Mouse (Mus musculus): ENCODE results near the gene Efemp2.
"Not testable (repeated sequence)": the region's sequence is repeated elsewhere in the genome, so short reads cannot be mapped to it uniquely, and the experiment has no call there.

Efemp2 gene

DNA sequence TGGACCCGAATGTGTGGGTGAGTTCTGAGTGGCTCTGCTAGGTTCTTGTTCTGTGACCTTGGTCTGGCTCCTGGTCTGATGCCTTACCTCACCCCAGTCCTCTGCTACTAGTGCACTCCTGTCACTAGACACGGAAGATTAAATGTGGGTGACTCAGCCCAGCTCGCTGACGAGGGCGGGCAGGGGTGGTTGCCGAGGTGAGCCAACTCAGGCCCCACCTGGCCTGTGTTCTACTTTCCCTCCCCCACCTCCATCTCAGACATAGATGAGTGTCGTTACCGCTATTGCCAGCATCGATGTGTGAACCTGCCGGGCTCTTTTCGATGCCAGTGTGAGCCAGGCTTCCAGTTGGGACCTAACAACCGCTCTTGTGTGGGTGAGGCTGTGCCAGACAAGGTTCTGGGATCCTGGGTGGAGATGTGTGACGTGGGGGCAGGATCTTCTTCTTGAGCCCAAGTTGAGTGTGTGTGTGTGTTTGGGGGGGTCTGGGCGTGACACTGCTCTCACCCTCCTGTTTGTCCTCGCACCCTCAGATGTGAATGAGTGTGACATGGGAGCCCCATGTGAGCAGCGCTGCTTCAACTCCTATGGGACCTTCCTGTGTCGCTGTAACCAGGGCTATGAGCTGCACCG lies 4.0 kb downstream of the Efemp2 start:
- no peak for DNase-seq (ENCODE audit: low spot score)

DNA sequence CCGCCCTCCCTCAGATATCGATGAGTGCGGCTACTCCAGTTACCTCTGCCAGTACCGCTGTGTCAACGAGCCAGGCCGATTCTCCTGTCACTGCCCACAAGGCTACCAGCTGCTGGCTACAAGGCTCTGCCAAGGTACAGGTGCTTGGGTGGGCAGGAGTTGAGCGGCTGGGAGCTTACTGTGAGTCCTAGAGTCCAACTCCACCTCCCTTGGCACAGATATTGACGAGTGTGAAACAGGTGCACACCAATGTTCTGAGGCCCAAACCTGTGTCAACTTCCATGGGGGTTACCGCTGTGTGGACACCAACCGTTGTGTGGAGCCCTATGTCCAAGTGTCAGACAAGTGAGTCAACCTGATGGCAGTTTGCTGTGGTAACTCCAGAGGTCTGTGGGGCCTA lies 6.3 kb downstream of the Efemp2 start:
- no peak for DNase-seq (ENCODE audit: low spot score)

DNA sequence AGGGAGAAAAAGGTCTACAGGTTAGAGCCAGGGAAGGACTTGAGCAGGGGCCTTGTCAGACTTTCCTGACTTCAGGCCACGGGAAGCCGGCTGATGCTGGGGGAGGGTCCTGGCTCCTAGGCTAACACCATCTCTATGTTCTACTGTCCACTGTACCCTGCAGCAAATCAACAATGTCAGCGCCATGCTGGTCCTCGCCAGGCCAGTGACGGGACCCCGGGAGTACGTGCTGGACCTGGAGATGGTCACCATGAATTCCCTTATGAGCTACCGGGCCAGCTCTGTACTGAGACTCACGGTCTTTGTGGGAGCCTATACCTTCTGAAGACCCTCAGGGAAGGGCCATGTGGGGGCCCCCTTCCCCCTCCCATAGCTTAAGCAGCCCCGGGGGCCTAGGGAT lies 7.6 kb downstream of the Efemp2 start:
- DNase-seq (ENCODE audit: low spot score): no peak

DNA sequence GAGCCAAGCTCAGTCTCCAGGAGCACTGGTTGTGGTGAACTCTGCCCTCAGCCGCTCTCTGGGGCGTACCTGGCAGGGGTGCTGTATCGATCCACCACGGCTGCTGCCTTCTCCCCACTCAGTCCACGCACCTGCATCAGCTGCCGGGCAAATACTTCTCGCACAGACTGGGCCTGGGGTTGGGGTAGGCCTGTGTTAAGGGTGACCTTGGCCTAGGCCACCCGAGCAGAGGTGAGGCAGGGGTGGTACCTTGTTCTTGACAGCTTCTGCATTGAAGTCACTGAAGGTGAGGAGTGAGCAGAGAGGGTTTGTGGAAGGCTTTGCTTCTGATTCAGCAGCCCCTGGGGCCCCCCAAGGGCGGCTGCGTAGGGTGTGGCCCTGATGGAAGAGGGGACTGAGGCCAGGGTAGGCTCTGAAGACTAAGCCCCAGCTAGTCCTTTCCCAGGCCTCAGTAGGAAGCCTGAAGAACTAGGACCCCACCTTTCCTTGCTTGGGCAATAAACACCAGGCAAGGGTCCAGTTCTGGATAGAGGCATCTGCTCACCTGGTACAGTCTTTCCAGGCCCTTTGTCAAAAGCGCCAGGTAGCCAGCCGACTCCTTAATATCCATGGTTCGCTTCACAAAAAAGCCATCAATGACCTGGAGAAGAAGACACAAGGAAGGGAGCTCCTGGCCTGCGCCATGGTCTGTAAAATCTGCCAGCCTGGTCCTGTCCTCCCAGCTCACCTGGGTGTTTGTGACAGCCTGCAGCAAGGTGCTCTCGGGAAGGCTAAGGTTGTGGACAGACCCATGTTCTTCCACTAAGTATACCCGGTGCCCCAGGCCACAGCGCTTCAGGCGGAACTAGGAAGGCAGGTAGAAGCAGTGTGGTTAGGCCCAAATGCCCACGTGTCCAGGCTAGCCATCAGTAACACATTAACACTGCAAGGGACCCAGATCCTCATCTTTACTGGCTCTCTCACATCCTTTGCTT lies 9.9 kb downstream of the Efemp2 start:
- peak; percentile 40 for DNase-seq (ENCODE audit: low spot score)

DNA sequence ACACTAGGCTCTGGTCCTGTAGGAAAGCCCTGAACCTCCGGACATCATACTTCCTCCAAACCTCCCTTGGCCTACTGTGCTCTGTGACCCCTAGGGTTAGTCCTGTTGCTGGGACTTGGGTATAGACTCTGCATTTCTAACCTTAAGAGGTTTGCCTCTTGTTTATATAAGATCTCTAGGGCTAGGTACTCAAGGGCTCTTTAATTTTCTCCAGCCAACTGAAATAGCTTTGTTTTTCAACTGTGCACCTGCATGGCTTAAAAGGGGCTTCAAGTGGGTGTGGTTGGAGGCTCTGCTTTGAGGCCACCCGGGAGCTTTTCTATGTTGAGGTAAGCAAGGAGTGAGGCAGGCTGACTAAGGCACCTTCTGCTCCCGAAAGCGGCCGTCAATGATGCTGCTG lies 10.7 kb downstream of the Efemp2 start:
- no peak for DNase-seq (ENCODE audit: low spot score)

DNA sequence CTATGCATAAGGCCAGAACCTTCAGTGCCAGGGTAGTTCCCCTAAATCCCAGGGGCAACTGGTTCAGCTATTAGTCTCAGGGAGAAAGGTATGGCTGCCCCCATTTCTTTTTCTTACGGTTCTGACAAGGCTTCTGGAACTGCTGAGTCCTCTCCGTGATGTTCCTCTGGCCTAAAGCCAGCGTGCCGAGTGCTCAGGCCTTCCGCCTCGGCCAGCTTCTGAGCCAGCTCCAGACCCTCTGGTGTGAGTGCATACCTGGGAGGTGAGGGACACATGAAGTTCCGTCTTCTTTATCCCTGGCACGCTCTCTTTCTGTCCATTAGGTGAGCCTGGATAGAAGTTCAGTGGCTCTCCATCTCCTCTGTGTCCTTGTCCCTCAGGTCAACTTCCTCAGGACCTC lies 11.6 kb downstream of the Efemp2 start:
- DNase-seq (ENCODE audit: low spot score): no peak

DNA sequence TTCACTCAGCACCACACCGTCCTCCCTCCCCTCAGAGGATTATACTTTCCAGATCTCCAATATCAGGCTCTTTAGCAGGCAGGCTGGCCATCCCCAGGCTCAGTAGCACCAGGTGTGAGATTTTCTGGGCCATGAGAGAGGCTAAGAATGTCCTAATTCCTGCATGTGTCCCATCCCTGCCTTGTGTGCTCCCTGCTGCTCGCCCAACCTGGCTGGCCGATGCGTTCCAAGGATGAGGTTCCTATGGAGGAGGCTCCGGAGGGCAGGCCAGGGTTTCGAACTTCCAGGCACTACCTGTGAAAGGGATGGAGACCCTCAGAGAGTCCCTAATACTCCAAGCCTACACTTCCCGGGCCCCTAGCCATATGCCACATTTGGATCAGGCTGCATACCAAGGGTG lies 12.1 kb downstream of the Efemp2 start:
- DNase-seq (ENCODE audit: low spot score): no peak

DNA sequence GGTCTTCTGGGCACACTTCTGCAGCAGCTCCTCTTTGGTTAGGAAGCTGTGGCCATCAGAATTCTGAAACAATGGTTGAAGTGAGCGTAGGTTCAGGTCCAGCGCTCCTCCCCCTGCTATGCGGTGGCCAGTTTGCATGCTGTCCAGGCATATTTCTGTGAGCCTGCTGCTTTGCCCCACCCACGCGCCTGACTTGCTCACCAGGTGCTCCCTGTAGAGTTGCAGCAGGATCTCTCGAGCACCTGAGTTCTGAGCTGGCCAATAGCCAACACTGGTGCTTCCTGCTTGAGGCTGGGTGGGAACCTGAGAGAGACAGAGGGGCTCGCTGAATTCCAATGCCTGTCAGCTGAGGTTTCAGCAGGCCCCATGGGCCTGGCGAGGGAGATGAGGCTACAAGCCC lies 12.5 kb downstream of the Efemp2 start:
- DNase-seq (ENCODE audit: low spot score): peak; percentile 64

DNA sequence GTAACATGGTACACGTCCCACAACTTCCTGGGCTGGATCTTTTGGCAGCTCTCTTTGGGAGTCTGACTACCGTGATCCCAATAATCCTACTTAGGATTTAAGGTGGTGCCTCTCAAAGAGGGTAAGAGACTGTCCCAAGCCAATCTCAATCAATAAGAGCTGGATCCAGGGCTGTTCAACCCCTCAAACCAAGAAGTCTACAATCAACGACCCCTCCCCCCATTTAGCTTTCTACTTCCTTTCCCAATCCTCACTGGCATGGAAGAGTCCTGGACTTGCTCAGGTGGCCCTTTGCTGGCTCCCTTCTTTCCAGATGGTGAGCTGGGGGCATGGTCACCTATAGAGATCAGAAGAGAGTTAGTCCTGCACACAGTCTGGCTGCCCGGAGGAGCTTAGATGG lies 13.0 kb downstream of the Efemp2 start:
- DNase-seq (ENCODE audit: low spot score): no peak

DNA sequence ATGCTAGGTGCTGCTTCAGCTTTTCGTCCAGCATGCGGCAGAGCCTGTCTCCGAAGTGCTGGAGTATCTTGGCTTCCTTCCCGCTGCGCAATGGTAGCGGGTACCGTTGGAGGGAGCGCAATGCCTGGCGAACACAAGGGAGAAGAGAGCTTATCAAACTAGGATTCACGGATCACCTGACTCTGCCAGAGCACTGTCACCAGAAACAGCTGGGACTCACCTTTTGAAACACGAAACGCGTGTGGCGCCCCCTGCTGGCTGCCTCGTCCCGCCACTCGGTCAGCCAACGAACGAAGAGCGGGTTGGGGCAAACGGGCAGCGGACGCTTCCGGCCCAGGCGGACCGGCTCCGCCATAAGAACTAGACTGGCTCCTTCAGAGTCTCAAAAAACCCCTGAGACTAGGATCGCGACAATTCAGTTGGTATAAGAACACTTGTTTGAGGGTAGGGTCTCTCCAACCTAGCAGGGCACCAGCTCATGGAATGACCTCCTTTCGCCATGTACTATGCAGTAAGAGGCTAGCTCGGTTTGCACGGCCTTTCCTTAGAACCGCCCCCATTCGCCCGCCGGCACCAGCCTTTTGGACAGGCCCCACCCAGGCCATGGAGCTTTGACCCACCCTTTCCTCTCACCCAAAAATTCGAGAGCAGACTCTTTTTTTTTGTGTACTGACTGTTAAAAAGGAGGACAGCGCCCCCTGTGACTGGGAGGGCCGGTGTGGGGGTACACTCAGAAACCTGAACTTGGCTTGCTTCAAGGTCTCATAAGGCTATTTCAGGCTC lies 14.2 kb downstream of the Efemp2 start, which contains the start of gene Mus81:
Gene Mus81 (minus strand): TSS at position 635 of the 783 bp plus-strand sequence.
- DNase-seq (ENCODE audit: low spot score): peak; percentile 98

DNA sequence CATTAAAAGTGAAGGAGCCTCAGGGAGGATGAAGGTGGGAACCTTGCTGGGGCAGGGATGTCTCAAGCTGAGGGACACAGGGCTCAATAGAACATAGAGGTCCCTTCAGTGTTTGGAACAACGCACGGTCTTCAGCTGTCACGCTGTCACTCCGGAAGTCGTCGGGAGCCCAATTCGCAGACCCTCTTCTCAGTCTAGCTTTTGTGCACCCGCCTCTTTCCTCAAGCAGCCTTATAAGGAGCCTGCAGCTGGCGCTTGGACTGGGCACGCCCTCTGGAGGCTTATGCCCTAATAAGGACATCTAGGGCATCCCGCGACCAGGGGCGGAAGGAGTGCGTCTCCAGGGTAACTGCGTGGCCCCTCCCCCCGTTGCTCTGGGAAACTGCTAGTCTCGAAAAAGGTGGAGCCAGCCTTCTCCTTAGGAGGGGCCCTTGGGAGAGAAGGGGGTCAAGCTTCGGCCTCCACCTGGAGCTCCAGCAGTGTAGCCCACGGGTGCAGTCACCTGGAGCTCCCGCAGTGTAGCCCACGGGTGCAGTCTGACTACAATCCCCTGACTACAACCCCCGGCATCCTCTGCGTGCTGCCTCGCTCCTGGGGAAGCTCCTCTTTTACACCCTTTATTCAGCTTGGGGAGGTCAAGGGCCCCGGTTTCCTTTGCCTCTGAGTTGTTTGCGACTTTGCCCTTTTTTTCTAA lies 15.3 kb downstream of the Efemp2 start:
- DNase-seq (ENCODE audit: low spot score): peak; percentile 98

DNA sequence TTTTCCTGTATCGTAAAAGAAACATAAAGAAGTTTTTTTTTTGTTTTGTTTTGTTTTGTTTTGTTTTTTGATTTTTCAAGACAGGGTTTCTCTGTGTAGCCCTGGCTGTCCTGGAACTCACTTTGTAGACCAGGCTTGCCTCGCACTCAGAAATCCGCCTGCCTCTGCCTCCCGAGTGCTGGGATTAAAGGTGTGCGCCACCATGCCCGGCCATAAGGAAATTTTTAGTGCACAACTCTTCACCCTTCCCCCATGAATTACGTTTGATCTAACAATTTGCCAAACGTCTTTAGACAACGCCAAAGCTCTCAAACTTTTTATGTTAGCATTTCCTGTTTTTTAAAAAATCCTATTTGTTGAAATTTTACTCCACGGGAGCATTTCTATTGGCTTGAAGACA lies 16.0 kb downstream of the Efemp2 start:
- not testable (repeated sequence) for DNase-seq (ENCODE audit: low spot score)

DNA sequence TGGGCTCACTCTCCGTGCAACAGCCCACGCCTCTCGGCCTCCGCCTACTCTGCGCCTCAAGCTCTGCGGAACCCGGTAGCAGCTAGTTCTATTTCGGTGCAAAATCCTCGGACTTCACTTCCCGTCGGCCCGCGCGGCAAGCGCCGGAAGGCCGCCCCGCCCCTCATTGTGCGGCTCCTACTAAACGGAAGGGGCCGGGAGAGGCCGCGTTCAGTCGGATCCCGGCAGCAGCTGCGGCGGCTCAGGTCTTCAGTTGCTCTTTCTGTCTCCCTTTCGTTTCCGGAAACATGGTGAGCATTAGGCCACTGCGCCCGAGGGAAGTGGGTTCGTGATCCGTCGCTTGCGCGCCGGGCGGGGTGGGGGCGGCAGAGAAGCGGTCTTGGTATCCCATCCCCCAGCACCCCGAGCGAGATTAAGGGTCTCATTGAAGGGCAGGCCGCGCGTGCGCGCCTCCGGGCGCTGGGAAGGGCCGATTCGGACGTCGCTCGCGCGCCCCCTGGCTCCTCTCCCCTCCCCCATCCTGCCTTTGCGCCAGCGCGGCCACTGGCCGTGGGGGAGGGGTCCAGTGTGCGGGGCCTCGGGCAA lies 16.7 kb downstream of the Efemp2 start, which contains the start of gene Cfl1:
Gene Cfl1 (plus strand): TSS at position 143 of the 585 bp plus-strand sequence.
- peak; percentile 96 for DNase-seq (ENCODE audit: low spot score)

DNA sequence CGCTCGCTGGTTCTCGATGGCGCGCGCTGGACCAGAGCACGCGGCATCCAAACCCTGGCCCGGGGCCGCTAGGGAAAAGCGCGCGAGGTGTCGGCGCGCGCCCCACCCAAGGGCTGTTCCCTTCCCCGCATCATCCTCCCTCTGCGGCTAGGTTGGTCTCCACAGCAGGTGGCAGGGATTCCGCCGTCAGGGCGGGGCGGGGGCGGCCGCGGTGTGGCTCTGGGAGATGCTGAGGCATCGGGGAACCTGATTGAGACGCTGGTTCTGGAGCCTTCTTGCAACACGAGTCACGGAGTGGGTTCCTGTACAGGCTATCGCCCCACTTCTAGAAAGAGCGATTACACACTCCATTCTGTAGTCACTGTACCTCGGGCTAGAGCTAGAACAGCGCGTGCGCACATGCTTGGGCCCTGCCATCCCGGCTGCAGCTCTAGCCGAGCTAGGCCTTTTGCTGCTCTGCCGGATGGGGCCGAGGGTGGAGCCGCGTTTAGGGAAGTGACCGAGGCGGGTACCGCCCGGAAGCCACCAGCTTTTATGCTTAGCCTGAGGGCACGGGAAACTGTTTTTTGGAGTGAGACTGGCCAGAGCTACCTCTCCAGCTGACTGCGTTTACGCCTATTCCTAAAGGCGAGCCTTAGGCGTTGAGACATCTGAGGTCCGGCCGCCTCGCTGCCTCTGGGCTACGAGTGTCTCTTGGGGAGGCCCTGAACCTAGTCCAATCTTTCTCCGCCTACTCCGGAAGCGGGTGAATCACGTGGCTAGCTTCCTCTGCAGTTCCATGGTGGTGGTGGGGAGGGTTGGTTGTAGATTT lies 17.3 kb downstream of the Efemp2 start:
- peak; percentile 83 for DNase-seq (ENCODE audit: low spot score)

DNA sequence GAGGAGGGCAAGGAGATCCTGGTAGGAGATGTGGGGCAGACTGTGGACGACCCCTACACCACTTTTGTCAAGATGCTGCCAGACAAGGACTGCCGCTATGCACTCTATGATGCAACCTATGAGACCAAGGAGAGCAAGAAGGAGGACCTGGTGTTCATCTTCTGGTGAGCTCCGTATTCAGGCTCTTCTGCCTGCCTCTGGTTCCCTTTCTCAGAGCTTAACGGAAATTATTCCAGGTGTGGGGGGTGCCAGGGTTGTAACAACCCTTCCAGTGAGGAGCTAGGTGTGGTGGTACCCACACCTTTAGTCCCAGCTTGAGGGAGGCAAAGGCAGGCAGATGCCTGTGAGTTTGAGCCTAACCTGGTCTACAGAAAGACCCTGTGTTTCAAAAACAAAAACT lies 18.9 kb downstream of the Efemp2 start:
- no peak for DNase-seq (ENCODE audit: low spot score)

DNA sequence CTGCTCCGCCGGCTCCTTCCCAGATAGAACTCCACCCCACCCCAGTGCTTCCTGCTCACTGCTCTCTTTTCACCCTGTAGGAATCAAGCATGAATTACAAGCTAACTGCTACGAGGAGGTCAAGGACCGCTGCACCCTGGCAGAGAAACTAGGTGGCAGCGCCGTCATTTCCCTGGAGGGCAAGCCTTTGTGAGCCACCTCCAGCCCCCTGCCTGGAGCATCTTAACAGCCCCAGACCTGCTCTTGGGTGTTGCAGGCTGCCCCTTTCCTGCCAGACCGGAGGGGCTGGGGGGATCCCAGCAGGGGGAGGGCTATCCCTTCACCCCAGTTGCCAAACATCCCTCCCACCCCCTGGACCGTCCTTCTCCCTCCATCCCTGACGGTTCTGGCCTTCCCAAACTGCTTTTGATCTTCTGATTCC lies 19.6 kb downstream of the Efemp2 start:
- not testable (repeated sequence) for DNase-seq (ENCODE audit: low spot score)

DNA sequence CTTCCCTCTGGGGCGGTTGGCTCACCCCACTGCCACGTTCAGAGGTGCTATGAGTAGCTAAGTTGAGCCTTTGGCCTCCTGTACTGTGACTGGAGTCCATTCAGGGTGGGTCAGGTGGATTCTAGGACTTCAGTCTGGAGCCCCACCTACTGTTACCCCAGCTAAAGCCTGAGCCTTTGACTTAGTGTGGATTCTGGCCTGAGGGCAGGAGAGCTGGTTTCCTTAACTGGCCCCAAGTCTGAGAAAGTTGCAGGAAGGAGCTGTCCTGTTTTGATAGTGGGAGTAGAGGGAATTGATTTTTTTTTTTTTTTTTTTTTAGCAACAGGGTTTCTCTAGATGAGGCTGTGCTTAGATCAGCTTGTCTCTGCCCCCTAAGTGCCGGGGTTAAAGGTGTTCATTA lies 20.6 kb downstream of the Efemp2 start:
- DNase-seq (ENCODE audit: low spot score): no peak

DNA sequence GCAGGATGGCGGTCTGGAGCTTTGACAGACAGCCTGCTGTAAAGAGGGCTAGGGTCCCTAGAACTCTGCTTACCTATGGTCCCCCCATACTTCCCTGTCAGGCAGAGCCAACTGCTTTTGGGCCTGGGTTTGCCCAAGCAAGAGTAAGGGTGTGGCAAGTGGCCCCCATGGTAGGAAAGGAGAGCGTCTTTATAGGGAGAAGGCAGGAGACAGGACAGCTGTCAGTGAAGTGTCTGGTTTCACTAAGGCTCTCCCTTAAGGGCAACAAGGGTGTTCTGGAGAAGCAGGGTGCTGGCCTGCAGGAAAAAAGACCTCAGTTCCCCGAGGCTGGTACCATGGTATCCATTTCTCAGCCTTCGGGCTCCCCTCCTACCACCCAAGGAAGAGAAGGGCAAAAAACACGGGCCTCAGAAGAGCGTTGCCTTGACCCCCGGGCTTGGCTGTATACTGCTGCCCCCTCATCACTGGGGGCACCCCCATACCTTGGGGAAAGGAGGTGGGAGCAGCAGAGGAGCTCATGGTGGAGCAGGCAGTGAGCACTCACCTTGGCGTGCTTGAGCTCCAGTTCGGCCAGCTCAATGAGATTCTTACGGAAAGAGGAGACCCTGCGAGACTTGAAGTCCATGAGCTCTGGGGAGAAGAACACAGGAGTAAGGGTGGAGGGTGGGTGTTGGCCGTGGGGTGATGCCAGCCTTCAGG lies 21.7 kb downstream of the Efemp2 start:
- no peak for DNase-seq (ENCODE audit: low spot score)

DNA sequence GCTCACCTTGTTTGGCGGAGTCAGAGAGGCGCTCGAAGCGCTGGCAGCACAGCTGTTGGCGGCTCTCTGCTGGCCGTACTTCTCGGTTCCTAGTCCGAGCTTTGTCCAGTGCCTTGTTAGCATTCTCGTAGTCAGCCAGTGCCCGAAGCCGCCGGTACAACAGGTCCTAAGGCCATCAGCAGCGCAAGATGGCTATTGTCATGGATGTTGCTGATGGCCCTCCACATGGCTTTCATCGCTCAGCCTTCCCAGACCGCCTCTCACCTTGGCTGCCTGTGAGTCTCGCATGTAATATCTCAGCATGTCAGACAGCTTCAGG lies 22.3 kb downstream of the Efemp2 start:
- DNase-seq (ENCODE audit: low spot score): no peak

DNA sequence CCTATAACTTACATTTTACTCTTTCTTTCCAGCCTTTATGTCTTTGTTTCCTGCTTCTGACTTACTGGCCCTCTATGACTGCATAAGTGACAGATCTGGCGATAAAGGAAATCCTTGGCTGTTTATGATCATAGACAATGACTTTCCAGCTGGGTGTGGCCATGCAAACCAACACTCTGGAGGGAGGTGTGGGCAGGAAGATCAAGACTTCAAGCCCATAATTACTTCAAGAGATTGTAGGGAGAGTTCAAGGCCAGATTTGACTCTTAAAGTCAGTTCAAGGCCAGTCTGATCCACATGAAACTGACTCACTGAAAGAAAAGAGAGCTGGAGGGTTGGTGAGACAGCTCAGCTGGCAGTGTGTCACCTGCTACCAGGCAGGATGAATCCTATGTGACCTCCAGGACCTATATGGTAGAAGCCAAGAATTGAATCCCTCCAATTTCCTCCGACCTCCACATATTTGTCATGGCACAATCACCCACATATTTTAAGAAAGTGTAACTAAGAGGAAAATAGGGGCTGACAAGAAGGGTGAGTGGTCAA lies 26.6 kb downstream of the Efemp2 start:
- no peak for DNase-seq (ENCODE audit: low spot score)
